Mouse (Mus musculus): ENCODE results near the gene F7. TPM values are rescaled to one million over a fixed set of nuclear protein-coding genes. Genes with fewer than 3 reads are reported as not detected.

Gene F7
- polyA plus RNA-seq, 1 experiment from 2014 or later: not detected

GRCm38 (mm10) chr8:13077542-13077941 lies 51.7 kb downstream of the F7 start:
- no peak overlapping the region for H3K4me3 ChIP-seq (ENCODE audit: low read depth, low read length)
- DNase-seq (ENCODE audit: low spot score): no peak
- no peaks in the 10 kb centered on the region for H3K4me1 ChIP-seq (replicated peaks; ENCODE audit: control insufficient read depth, insufficient read depth)
- no peak overlapping the region for H3K9ac ChIP-seq (ENCODE audit: low read length)
- H3K4me2 ChIP-seq (replicated peaks; ENCODE audit: low read depth): no peak overlapping the region
- H3K27ac ChIP-seq (replicated peaks): no peak overlapping the region
- 81% methylated on average over 7 of the region's 7 CpGs for WGBS
- H3K36me3 ChIP-seq (ENCODE audit: control insufficient read depth, insufficient read depth, low read length): peaks cover 37% of the 10 kb centered on the region
- TF ChIP-seq CTCF (IDR thresholded peaks at IDR 0.05; ENCODE audit: low read depth) (no peak), EP300 (optimal IDR thresholded peaks at IDR 0.05) (no peak)
- no peaks in the 10 kb centered on the region for H3K27me3 ChIP-seq (ENCODE audit: control insufficient read depth, insufficient read depth, low read length)
- no peak for ATAC-seq (ENCODE audit: low FRiP score, low TSS enrichment)
- H3K9me3 ChIP-seq (ENCODE audit: control insufficient read depth, low read length): no peaks in the 10 kb centered on the region

Other genes starting within 250 kb of the F7 start
- 9.6 TPM in 2 replicates for gene Mcf2l, start 152.2 kb upstream of the F7 start, polyA plus RNA-seq (2015; fragmentation: Nextera tagmentation; extraction: Ambion mirVana)
- gene F10, start 11.3 kb downstream of the F7 start, polyA plus RNA-seq (2015; fragmentation: Nextera tagmentation; extraction: Ambion mirVana): 1.1 and 1.9 TPM in 2 replicates
- gene Proz, start 34.9 kb downstream of the F7 start, polyA plus RNA-seq (2015; fragmentation: Nextera tagmentation; extraction: Ambion mirVana): 6.7 and 7.4 TPM in 2 replicates
- 13.9 and 15.1 TPM in 2 replicates for gene Pcid2, start 79.4 kb downstream of the F7 start, polyA plus RNA-seq (2015; fragmentation: Nextera tagmentation; extraction: Ambion mirVana)
- 47.1 and 52.6 TPM in 2 replicates for gene Cul4a, start 79.6 kb downstream of the F7 start, polyA plus RNA-seq (2015; fragmentation: Nextera tagmentation; extraction: Ambion mirVana)
- gene Lamp1, start 133.1 kb downstream of the F7 start, polyA plus RNA-seq (2015; fragmentation: Nextera tagmentation; extraction: Ambion mirVana): 260 and 278 TPM in 2 replicates
- gene Grtp1, start 174.6 kb downstream of the F7 start, polyA plus RNA-seq (2015; fragmentation: Nextera tagmentation; extraction: Ambion mirVana): 30.6 and 31.8 TPM in 2 replicates
- gene Adprhl1, start 228.1 kb downstream of the F7 start, polyA plus RNA-seq (2015; fragmentation: Nextera tagmentation; extraction: Ambion mirVana): 0.42 and 0.50 TPM in 2 replicates

All from stomach, postnatal 0 days (tissue).